Mouse (Mus musculus) ES-Bruce4 (cell line): ENCODE measurements at regions not wholly inside any gene's neighbourhood (a gene's known extent, or its start where the extent isn't known, plus 50 kb on each side); places are given as distances from the start of the nearest gene placed in this dataset.

Source experiments
- CTCF ChIP-seq: IDR thresholded peaks from one replicate; pipeline ENCODE4 v1.8.1; 2011; ENCODE audit warnings: low read depth, low read length
- EP300 ChIP-seq: IDR thresholded peaks from 2 replicates; pipeline ENCODE4 v1.6.1; 2011; ENCODE audit warnings: low read depth, low read length; ENCODE audit not compliant: insufficient read depth

DNA sequence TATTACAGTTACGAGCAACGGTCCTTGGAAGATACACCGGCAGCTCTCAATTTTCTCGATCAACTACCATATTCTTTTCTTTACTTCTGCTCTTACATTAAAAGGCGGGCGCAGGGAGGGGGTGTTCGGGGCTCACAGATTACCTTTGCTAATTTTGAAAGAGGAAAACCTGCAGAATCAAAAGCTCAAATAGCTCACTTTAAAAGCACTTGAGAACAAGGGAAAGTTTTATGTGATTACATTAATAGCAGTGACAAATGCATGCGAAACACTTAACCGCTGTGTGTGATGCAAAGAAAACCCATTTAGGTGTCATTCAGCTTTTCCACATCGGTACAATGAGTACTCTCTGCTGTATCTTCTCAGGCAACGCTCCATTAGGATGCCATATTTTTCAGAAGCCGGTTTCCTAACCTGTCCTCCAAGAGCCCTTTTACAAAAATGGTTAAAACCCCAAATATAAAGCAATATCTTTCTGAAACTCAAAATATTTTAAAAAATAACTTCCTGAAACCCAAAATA is 412.2 kb downstream of the Klf5 start:
- TF ChIP-seq CTCF, result no peak
- TF ChIP-seq EP300, result no peak
